Mouse (Mus musculus): ENCODE data around the gene Luc7l2. TPM values are rescaled to one million over a fixed set of nuclear protein-coding genes. Genes with fewer than 3 reads are reported as not detected.
"Not testable (repeated sequence)": the region's sequence is repeated elsewhere in the genome, so short reads cannot be mapped to it uniquely, and the experiment has no call there.

The Luc7l2 gene
- polyA plus RNA-seq, 1 experiment = 22.7 TPM

GRCm38 (mm10) chr6:38534640-38535365 lies 16.3 kb upstream of the Luc7l2 start:
- peaks cover 42% of the 10 kb centered on the region for H3K4me1 ChIP-seq
- H3K36me3 ChIP-seq (replicated peaks; ENCODE audit: low read length) = peaks cover 8% of the 10 kb centered on the region
- no peak for TF ChIP-seq FLI1 (IDR thresholded peaks at IDR 0.05; ENCODE audit: low read length)
- H3K9me3 ChIP-seq = no peaks in the 10 kb centered on the region
- H3K27me3 ChIP-seq (replicated peaks) = no peaks in the 10 kb centered on the region
- H3K4me3 ChIP-seq (replicated peaks) = peak overlapping the region; percentile 100

GRCm38 (mm10) chr6:38535366-38535690 lies 15.8 kb upstream of the Luc7l2 start:
- Histone ChIP-seq H3K9me3 (no peaks in the 10 kb centered on the region), H3K4me3 (replicated peaks) (peak overlapping the region; percentile 100), H3K36me3 (replicated peaks; ENCODE audit: low read length) (peaks cover 13% of the 10 kb centered on the region), H3K4me1 (peaks cover 42% of the 10 kb centered on the region), H3K27me3 (replicated peaks) (no peaks in the 10 kb centered on the region)
- TF ChIP-seq FLI1 (IDR thresholded peaks at IDR 0.05; ENCODE audit: low read length) (no peak), GATA1 (IDR thresholded peaks at IDR 0.05; ENCODE audit: borderline replicate concordance, low read length) (no peak)

GRCm38 (mm10) chr6:38535788-38536187 lies 15.3 kb upstream of the Luc7l2 start:
- TF ChIP-seq GATA1 (IDR thresholded peaks at IDR 0.05; ENCODE audit: borderline replicate concordance, low read length) = no peak
- no peak for TF ChIP-seq FLI1 (IDR thresholded peaks at IDR 0.05; ENCODE audit: low read length)
- Histone ChIP-seq H3K27me3 (replicated peaks) (no peaks in the 10 kb centered on the region), H3K4me3 (replicated peaks) (peak overlapping the region; percentile 100), H3K4me1 (peaks cover 42% of the 10 kb centered on the region), H3K9me3 (no peaks in the 10 kb centered on the region), H3K36me3 (replicated peaks; ENCODE audit: low read length) (peaks cover 14% of the 10 kb centered on the region)

- H3K4me1 ChIP-seq = peaks cover 24% of the 10 kb centered on the region
- H3K9me3 ChIP-seq; H3K4me3 ChIP-seq (replicated peaks); H3K27me3 ChIP-seq (replicated peaks): not testable (repeated sequence)
- H3K36me3 ChIP-seq (replicated peaks; ENCODE audit: low read length) = peaks cover 14% of the 10 kb centered on the region
Measured at GRCm38 (mm10) chr6:38544141-38544540, 7.0 kb upstream of the Luc7l2 start.

GRCm38 (mm10) chr6:38547005-38547404 lies 4.1 kb upstream of the Luc7l2 start:
- H3K9me3 ChIP-seq; H3K36me3 ChIP-seq (replicated peaks; ENCODE audit: low read length); H3K4me3 ChIP-seq (replicated peaks); H3K27me3 ChIP-seq (replicated peaks): not testable (repeated sequence)
- H3K4me1 ChIP-seq = peaks cover 24% of the 10 kb centered on the region

- Histone ChIP-seq H3K9me3 (no peaks in the 10 kb centered on the region), H3K27me3 (replicated peaks) (no peaks in the 10 kb centered on the region), H3K36me3 (replicated peaks; ENCODE audit: low read length) (no peaks in the 10 kb centered on the region), H3K4me1 (peaks cover 24% of the 10 kb centered on the region), H3K4me3 (replicated peaks) (no peak overlapping the region)
- TF ChIP-seq GATA1 (IDR thresholded peaks at IDR 0.05; ENCODE audit: borderline replicate concordance, low read length) (no peak), FLI1 (IDR thresholded peaks at IDR 0.05; ENCODE audit: low read length) (no peak)
Measured at GRCm38 (mm10) chr6:38547707-38548106, 3.4 kb upstream of the Luc7l2 start.

GRCm38 (mm10) chr6:38548595-38548994 lies 2.5 kb upstream of the Luc7l2 start:
- not testable (repeated sequence) for H3K4me3 ChIP-seq (replicated peaks); H3K36me3 ChIP-seq (replicated peaks; ENCODE audit: low read length)

GRCm38 (mm10) chr6:38549840-38550239 lies 1.3 kb upstream of the Luc7l2 start:
- not testable (repeated sequence) for H3K27me3 ChIP-seq (replicated peaks); H3K9me3 ChIP-seq
- peaks cover 36% of the 10 kb centered on the region for H3K4me1 ChIP-seq
- H3K36me3 ChIP-seq (replicated peaks; ENCODE audit: low read length) = peaks cover 10% of the 10 kb centered on the region
- peak overlapping the region; percentile 96 for H3K4me3 ChIP-seq (replicated peaks)

More at GRCm38 (mm10) chr6:38548595-38548994, 2.5 kb upstream of the Luc7l2 start:
- not testable (repeated sequence) for H3K27me3 ChIP-seq (replicated peaks); H3K9me3 ChIP-seq
- peaks cover 24% of the 10 kb centered on the region for H3K4me1 ChIP-seq

GRCm38 (mm10) chr6:38550250-38551061 lies 678 bp upstream of the Luc7l2 start:
- TF ChIP-seq FLI1 (IDR thresholded peaks at IDR 0.05; ENCODE audit: low read length) (no peak), GATA1 (IDR thresholded peaks at IDR 0.05; ENCODE audit: borderline replicate concordance, low read length) (no peak)
- peaks cover 39% of the 10 kb centered on the region for H3K4me1 ChIP-seq
- no peaks in the 10 kb centered on the region for H3K9me3 ChIP-seq
- peaks cover 13% of the 10 kb centered on the region for H3K36me3 ChIP-seq (replicated peaks; ENCODE audit: low read length)
- H3K4me3 ChIP-seq (replicated peaks) = peak overlapping the region; percentile 96
- no peaks in the 10 kb centered on the region for H3K27me3 ChIP-seq (replicated peaks)

GRCm38 (mm10) chr6:38551989-38552635 lies 978 bp downstream of the Luc7l2 start:
- peaks cover 47% of the 10 kb centered on the region for H3K4me1 ChIP-seq
- H3K27me3 ChIP-seq (replicated peaks) = no peaks in the 10 kb centered on the region
- peaks cover 20% of the 10 kb centered on the region for H3K36me3 ChIP-seq (replicated peaks; ENCODE audit: low read length)
- no peak for TF ChIP-seq FLI1 (IDR thresholded peaks at IDR 0.05; ENCODE audit: low read length)
- TF ChIP-seq GATA1 (IDR thresholded peaks at IDR 0.05; ENCODE audit: borderline replicate concordance, low read length) = no peak
- H3K9me3 ChIP-seq = no peaks in the 10 kb centered on the region
- peak overlapping the region; percentile 96 for H3K4me3 ChIP-seq (replicated peaks)

Measured in megakaryocyte, embryonic 14.5 days (primary cell).